Mouse (Mus musculus) gastrocnemius, postnatal 14 days (tissue): Measurements from ENCODE around the gene Fut11. TPM values are rescaled to one million over a fixed set of nuclear protein-coding genes. Genes with fewer than 3 reads are reported as not detected.
"Not testable (repeated sequence)": the region's sequence is repeated elsewhere in the genome, so short reads cannot be mapped to it uniquely, and the experiment has no call there.

ENCODE experiments used
- DNase-seq: peaks from one replicate; pipeline ENCODE4 v3.0.0; 2021; ENCODE audit warnings: mixed read lengths
- intact Hi-C: fragments of 180-260 bp; cut with DNase I; formaldehyde crosslinking; loops from one replicate; pipeline ENCODE4 v1.15.1; 2025; ENCODE audit warnings: low total_unique reads
- total RNA-seq, 2 experiments: library from RNA; stranded (reverse); gene quantifications; 2 replicates each; pipeline ENCODE4 v1.2.3; 2021

Gene Fut11
- total RNA-seq, 2 experiments from 2014 or later, result 6.6 to 7.0 TPM

DNA sequence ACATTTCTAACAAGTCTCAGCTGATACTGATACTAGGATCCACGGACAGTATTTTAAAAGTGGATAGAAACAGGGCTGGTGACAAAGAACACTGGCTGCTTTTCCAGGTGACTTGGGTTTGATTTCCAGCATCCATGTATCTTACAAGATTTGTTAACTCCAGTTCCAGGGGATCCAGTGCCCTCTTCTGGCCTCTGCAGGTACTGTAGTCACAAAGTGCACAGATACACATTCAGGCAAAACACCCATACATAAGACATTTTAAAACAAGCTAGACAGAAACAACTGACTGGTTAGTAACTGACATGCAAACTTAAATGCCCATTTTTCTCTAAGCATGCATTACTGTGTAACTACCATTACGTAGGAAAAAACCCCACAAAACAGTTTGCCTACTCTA is 21.8 kb upstream of the Fut11 start:
- peak; percentile 25 for DNase-seq
- intact Hi-C loops, result no loop called here

DNA sequence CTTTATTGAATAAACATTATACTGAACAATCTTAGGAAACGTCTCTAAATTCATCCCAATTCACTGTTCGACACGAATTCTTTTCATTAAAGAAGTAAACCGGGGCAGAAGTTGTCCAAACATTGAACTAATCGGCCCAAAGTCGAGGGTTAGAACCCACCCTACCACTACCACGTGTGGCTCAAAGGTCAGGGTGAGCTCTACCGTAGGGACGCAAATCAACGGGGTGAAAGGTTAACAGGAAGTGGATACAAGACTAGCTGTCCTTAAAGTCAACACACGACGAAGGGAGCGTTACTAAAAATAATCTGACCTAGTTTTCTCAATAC is 21.1 kb upstream of the Fut11 start:
- intact Hi-C loops, result no loop called here
- no peak for DNase-seq

DNA sequence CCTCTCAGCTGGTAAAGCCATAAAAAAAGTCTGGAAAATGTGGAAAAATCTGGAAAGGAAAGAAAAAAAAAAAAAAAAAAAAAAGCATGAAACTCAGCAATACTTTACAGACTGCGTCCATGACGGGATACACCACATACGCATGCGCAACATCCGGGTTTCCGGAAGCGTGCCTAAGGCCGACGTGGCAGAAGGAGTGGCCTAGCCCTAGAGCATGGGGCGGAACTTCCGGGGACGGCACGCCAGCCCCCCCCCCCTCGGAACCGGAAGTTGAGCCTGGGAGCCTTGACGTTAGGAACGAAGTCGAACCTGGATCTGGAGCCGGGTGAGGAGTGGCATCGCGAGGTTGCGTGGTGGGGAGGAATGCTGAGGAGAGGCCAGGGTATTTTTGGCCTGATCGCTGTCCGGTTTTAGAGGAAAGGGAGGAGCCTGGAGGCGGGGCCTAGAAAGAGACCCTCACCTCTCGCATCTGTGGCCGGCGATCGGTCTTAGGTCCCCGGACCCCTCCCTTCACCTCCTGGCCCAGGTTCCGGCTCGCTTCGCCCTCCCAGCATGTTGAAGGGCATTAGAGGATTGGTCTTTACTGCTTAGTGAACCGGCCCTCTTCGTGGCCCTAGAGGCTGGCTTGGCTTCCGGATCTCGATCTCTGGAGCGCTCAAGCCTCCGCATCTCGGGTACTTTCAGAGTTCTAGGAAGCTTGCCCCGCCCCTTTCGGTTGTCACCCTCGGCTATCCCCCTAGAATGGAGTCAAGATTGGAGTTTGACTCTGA is 20.5 kb upstream of the Fut11 start, which contains the start of gene Sec24c:
Sec24c (plus strand) TSS at position 245 of the 770 bp plus-strand sequence.
- intact Hi-C loops, result no loop called here
- peak; percentile 99 for DNase-seq

DNA sequence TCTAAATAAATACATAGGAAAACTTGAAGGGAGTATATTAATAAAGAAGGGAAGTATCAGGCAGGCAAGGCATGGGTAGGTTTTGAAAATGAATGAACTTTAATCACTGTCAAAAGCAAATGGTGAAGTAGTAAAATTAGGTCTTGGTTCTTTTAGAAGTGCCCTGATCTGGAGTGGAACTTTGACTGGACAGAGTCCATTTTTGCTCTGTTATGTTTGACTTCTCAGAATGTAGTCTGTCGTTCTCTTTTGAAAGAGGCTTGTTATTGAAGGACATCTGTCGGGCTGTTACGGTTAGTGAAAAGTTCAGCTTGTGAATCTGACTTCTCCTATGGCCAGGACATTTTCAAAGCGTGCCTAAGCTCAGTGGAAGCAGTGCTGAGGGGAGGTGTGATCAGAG is 16.9 kb upstream of the Fut11 start:
- DNase-seq, result no peak
- intact Hi-C loops, result no loop called here

DNA sequence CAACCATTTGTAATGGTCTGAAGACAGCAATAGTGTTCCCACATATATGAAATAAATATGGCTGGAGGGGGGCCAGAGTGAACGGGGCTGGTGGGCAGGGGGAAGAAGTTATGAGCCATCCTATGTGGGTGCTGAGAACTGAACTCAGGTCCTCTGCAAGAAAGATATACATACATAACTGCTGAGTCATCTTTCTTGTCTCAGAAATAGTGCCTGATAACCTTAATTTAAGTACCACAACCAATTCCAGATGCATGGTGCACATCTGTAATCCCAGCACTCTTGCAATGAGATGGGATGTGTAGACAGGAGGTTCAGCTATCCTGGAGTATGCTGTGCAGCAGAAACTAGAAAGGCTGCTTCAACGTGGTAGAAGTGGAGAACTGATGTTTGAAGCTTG is 13.0 kb upstream of the Fut11 start:
- no peak for DNase-seq
- intact Hi-C loops, result no loop called here

DNA sequence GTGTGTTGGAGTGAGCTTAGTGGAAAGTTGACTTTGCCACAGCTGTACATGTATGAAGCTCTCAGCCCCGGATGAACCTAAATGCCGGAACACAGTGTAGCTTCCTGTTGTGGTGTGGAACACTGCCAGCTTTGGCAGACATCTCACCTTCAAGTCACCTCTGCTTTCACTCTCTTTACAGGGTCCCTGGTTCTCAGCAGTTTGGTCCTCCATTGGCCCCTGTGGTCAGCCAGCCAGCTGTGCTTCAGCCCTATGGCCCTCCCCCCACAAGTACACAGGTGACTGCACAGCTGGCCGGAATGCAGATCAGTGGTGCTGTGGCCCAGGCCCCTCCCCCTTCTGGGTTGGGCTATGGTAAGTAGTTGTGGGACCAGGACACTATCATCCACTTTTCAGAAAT is 12.3 kb upstream of the Fut11 start:
- intact Hi-C loops, result no loop called here
- DNase-seq, result no peak

DNA sequence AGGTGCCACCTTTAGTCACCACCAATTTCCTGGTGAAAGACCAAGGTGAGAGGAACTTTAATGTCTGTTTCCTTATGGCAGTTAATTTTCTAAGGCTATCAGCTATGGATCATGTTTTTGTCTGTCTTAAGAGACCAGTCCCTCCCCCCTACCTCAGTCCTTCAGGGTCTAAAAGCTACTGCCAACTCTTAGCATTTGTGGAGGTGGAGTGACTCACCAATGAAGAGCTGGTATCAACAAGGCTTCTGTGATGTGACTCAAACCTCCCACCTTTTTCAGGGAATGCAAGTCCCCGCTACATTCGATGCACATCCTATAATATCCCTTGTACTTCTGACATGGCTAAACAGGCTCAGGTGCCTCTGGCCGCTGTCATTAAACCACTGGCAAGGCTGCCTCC is 8.2 kb upstream of the Fut11 start:
- intact Hi-C loops, result no loop called here
- no peak for DNase-seq

DNA sequence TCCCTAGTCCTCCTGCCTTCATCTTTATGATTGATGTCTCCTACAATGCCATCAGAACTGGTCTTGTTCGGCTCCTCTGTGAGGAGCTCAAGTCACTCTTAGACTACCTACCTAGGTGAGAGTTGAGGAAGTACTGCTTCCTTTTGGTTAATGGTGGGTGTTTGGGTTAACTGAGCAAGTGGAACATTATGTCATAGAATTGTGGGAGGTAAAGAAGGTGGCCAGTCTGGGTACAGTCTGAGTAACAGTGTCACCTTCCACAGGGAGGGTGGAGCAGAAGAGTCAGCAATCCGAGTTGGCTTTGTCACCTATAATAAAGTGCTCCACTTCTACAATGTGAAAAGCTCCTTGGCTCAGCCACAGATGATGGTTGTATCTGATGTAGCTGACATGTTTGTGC is 5.8 kb upstream of the Fut11 start:
- no peak for DNase-seq
- intact Hi-C loops, result no loop called here

DNA sequence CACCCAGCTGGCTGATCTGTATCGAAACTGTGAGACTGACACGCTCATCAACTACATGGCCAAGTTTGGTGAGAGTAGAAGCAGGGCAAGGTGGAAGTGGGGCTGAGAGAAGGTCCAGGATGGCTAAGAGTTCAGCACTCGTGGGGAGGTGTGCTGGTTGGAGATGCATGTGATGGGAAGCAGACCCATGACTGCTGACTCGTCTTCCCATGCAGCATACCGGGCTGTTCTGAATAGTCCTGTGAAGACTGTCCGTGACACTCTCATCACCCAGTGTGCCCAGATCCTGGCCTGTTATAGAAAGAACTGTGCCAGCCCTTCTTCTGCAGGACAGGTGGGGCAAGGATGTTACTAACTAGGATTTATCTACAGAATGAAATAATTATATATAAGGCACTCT is 3.0 kb upstream of the Fut11 start:
- intact Hi-C loops, result no loop called here
- DNase-seq, result no peak

DNA sequence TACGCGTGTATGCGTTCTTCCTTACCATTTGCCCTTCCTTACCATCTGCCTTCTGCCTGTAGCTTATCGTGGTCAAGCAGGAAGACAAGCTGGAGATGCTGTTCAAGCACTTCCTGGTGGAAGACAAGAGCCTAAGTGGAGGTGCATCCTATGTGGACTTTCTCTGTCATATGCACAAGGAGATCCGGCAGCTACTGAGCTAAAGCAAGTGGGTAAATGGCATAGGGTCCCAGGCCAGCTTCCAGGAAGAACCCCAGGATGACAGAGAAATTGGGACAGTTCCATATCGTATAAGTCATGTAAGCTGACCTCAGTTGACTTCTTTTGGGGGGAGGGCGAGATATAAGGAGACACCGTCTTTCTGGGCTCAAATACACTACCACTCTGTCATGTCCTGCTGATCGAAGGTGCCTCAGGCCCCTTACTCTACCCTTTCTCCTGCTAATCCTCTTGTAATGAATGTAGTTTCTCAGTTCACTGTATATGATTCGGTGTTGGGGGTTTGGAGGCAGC is 1.1 kb upstream of the Fut11 start:
- no peak for DNase-seq
- intact Hi-C loops, result no loop called here

DNA sequence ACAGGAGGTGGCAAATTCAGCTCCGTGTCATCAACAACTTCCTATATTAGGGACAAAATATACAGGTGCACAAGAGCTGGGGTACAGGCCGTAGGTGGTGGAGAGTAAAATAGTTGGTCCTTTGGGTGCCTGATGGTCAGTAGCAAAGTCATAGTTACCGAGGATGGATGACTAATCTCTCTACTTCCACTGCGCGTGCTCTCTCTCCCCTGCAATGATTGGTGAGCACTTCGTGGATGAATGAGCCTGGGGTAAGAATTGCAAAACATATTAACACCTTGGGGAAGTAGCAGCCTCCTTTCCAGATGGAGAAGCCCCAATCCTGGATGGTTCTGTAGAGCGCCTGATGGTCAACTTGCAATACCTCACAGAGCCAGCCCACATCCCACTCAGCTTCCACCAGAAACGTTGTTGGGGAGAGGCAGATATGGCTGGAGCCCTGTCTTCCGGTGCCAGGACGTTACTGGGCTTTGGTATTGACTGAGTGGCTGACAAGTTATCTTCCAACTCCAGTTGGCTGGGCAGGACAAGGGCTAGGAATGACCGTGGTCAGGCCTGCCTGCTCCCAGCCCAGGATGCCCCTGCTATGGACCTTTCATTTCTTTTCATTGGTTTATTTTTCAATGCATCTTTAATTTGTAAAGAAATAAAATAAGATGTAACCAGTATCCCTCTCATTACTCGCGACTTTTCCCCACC is 434 bp upstream of the Fut11 start:
- intact Hi-C loops, result no loop called here
- no peak for DNase-seq

DNA sequence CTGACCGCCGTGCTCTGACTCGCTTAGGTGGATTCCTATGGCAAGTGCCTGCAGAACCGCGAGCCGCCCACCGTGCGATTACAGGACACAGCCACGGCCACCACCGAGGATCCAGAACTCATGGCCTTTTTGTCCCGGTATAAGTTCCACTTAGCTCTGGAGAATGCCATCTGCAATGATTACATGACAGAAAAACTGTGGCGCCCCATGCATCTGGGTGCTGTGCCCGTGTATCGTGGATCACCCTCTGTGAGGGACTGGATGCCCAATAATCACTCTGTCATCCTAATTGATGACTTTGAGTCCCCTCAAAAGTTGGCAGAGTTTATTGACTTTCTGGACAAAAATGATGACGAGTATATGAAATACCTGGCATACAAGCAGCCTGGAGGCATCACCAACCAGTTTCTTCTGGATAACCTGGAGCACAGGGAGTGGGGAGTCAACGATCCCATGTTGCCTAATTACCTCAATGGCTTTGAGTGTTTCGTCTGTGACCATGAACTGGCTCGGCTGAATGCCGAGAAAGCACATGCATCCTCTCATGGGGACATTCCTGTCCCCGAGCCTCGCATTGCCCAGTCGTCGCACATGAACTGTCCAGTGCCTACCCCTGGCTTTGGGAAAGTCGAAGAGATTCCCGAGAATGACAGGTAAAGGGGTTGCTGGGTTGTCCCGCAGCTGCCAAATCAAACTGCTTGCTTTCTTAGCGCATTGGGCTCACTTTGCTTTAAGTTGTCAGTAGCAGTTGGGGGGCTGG is 1.2 kb downstream of the Fut11 start:
- no peak for DNase-seq
- intact Hi-C loops, result no loop called here

DNA sequence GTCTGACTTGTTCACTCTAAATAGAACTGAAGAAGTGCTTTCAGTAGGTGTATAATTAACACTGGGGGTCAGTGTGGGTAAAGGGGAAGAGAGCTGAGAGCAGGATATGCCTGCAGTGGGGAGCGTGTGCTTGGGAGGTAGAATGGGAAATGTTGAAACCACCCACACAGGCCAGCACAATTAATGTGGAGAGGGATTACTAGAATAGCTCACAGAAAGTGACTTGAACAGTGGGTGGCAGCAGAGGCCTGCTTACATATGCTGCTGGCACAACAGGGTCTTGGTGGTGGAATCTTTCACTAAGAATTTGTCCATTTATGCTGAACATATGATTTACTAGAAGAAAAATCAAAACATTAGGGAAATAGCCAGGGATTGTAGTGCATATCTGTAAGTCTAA is 2.2 kb downstream of the Fut11 start:
- intact Hi-C loops, result no loop called here

DNA sequence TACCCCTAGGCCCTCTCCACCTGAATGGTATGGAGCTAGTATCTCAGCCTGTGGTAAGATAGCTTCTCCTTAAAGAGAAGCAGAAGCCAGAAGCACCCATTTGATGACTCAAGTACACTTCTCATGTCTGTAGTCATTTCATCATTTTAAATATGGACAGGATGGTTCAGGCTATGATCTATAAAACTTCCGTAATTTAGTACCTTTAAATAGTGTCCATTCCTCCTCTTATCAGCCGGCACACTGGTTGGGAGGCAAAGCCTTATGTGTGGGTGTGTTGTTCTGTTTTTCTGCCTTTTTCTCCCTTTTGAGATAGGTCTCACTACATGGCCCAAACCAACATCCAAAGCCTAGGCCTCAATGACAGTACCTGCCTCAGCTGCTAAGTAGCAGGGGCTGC is 3.7 kb downstream of the Fut11 start:
- intact Hi-C loops, result no loop called here
- DNase-seq, result no peak

More for the DNA sequence above, 2.2 kb downstream of the Fut11 start:
- no peak for DNase-seq

DNA sequence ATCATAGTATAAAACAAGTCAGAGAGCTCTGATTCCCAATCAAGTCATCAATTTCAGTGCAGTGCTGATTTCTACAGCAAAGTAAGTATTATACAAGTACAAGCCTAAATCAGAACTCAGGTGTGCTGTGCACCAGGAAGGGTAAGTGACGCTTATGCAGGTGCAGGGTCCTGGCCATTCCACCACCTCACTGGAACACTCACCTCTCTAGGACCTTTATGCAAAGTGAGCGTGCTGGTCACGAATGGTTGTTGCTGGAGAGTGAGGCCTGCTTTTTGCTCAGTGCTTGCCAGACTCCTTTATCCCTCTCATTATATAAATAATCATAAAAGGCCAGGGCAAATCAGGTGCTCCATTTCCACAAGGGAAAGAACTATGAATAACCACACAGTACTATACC is 5.6 kb downstream of the Fut11 start:
- intact Hi-C loops, result no loop called here
- no peak for DNase-seq

DNA sequence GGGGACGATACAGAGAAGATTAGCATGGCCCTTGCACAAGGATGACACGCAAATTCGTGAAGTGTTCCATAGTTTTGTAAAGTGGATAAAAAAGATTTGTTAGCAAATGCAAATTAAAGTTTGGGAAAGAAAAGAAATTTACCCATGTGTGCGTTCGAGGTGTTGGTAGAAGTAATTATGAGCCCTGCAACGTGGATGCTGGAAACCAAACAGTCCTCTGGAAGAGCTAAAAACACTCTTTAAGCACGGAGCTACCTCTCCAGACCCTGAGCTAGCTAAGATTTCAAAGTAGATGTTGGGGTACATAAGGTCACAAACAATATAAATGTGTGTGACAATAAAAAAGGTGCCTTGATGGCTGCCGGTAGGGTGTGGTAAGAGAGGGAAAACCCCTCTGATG is 6.8 kb downstream of the Fut11 start:
- DNase-seq, result no peak
- intact Hi-C loops, result no loop called here

DNA sequence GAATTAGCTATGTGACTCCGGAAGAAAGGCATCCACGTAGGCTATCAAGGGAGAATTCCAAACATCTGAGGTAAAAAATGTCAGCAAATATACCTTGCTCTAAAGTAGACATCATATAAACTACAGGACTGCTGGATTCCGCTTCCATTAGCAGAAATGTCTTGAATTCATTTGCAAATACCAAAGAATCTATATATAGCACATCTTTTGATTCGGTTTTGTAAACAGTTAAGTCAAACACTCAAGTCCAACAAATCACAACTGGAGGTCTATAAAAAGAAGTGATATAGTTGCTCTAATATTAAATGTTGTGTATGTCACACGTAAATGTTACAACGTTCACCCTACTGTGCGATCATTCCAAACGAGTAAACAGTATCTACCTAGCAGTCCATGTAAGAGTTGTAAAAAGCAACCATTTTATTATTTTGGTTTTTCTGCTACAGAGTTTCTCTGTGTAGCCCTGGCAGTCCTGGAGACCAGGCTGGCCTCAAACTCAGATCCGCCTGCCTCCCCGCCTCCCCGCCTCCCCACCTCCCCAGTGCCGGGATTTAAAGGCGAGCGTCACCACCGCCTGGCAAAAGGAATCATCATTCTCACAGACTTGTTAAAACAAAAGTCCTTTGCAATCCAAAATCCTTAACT is 7.5 kb downstream of the Fut11 start:
- DNase-seq, result no peak
- intact Hi-C loops, result no loop called here

DNA sequence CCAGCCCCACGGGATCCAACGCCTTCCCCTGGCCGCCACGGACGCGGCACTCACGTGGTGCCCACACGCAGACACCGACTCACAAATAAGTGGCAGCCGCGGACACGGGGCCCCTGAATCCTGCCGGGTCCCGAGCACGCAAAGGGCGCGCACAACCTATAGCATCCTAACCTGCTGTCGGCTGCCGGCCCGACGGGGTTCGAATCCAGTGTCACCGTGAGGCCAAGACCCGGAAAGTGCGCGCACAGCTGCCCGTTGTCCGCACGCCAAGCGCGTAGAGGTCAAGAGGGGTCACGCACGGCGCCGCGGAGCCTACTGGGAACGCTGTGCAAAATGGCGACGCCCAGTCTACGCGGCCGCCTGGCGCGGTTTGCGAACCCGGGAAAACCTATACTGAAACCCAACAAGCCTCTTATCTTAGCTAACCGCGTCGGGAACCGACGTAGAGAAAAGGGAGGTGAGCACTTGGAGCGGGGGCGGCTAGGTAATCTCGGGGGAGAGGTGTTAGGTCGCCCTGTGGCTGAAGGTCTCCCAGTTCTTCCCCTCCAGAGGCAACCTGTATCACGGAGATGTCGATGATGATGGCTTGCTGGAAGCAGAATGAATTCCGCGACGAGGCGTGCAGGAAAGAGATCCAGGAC is 8.1 kb downstream of the Fut11 start, which contains the start of gene Chchd1:
Chchd1 (plus strand) TSS at position 266 of the 641 bp plus-strand sequence.
- intact Hi-C loops, result no loop called here
- DNase-seq, result peak; percentile 92

DNA sequence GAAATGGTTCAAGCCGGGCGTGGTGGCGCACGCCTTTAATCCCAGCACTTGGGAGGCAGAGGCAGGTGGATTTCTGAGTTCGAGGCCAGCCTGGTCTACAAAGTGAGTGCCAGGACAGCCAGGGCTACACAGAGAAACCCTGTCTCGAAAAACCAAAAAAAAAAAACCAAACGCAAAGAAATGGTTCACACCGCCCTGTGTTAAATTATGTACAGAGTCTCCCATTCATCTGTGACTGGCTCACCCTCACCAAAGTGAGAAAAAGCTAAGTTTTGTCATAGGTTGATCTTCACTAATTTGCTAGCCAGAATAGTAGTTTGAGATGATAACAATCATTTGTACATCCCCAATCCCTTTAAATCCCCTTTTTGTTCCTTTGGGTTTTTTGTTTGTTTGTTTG is 8.7 kb downstream of the Fut11 start:
- DNase-seq, intact Hi-C loops: not testable (repeated sequence)
